Mouse (Mus musculus) adrenal gland, postnatal 36 days (tissue): ENCODE measurements at regions not wholly inside any gene's neighbourhood (a gene's known extent, or its start where the extent isn't known, plus 50 kb on each side); places are given as distances from the start of the nearest gene placed in this dataset.
"Not testable (repeated sequence)": the region's sequence is repeated elsewhere in the genome, so short reads cannot be mapped to it uniquely, and the experiment has no call there.

Source experiments
- DNase-seq, 2 experiments: peaks; one replicate each; pipeline ENCODE4 v3.0.0; 2021; ENCODE audit warnings: mixed read lengths in 1 of 2

DNA sequence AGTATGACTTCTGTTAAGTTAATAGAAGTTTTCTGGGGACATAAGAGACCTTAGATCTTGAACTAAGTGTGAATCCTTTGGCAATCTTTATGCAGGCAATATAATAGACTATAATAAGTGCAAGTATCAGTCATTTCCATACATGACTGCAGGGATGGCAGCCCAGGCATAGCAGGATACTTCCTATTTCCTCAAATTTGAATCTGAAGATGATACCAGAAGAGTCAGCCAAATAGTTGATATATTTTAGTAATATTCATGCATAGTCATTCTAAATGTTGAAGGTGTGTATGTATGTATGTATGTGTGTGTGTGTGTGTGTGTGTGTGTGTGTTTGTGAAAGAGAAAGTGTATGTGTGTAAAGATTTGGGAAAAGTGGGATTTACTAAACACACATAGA, 64.3 kb downstream of the Prl2c2 start:
- DNase-seq = not testable (repeated sequence)

DNA sequence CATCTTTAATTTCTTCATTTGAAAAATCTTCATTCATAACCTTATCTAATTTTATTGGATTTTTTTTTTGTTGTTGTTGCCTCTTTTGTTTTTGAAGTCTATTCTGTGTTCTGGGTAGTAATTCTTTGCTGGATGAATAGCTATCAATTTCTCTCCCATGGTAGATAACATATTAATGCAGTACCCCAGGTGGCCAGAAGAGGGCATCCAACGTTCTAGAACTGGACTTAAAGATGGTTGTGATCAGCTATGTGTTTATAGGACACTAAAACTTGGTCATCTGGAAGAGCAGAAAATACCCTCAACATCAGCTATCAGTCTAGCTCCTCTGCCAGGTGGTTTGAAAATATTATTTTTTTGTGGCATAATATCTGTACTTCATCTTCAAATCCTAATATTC, 70.1 kb downstream of the Prl2c2 start:
- peak in 1 of 2 experiments; percentile 8 for DNase-seq

GRCm38 (mm10) chr13:12931907-12932617, 73.1 kb downstream of the Prl2c2 start:
- DNase-seq = peak in 1 of 2 experiments; percentile 3

DNA sequence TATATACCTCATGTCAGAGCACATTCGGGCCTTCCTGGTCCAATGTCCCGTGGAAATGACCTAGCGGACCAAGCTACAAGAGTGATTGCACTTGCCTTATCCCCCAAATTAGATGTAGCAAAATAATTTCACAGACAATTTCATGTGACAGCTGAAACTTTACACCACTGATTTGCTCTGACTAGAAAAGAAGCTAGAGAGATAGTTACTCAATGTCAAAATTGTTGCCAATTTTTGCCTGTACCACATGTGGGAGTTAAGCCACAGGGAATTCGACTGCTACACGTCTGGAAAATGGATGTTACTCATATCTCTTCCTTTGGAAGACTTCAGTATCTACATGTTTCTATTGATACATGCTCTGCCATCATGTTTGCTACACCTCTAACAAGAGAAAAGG, 74.6 kb downstream of the Prl2c2 start:
- no peak for DNase-seq

GRCm38 (mm10) chr13:12929806-12930205, 75.4 kb downstream of the Prl2c2 start:
- DNase-seq = no peak

GRCm38 (mm10) chr13:12927587-12928345, 77.4 kb downstream of the Prl2c2 start:
- no peak for DNase-seq

DNA sequence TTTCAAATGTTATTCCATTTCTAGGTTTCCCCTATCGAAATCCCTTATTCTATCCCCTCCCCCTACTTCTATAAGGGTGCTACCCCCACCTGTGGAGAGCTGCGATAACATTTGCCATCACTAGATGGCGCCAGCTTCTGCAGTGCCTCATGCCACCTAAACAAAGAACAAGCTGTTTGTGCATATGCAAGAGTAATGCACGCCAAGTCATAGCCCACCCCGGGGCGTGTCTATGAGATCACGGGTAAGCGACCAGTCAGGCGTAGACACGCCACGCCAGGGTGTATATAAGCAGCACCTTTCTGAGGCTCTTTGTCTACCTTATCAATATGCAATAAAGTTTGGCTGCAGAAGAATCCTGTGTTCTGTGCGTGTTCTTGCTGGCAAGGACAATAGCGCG, 79.6 kb downstream of the Prl2c2 start:
- DNase-seq = no peak

GRCm38 (mm10) chr13:12912902-12913301, 92.3 kb downstream of the Prl2c2 start:
- DNase-seq = no peak

DNA sequence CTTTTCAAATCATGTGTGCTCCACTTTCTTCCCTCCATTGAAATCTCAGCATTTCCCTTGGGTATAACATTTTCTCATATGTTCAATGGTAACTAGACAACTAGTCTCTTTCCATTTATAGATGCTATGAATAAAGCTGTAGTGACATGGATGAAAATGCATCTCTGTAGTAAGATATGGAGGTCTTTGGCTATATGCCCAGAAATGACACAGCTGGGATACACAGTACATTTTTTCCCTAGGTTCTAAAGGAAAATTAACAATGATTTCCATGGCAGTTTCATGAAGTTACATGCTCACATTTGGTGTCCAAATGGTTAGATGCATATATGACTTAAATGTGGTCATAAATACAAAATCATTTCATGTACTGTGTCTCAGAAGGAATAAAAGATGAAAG, 99.0 kb downstream of the Prl2c2 start:
- no peak for DNase-seq

GRCm38 (mm10) chr13:12889631-12890030, 89.8 kb upstream of the Prl2c3 start:
- not testable (repeated sequence) for DNase-seq

GRCm38 (mm10) chr13:12879506-12879905, 79.6 kb upstream of the Prl2c3 start:
- not testable (repeated sequence) for DNase-seq

- DNase-seq = not testable (repeated sequence)
Measured at GRCm38 (mm10) chr13:12864946-12865345, 65.1 kb upstream of the Prl2c3 start.

GRCm38 (mm10) chr13:12864263-12864662, 64.4 kb upstream of the Prl2c3 start:
- DNase-seq = no peak

GRCm38 (mm10) chr13:12863542-12863941, 63.7 kb upstream of the Prl2c3 start:
- not testable (repeated sequence) for DNase-seq

DNA sequence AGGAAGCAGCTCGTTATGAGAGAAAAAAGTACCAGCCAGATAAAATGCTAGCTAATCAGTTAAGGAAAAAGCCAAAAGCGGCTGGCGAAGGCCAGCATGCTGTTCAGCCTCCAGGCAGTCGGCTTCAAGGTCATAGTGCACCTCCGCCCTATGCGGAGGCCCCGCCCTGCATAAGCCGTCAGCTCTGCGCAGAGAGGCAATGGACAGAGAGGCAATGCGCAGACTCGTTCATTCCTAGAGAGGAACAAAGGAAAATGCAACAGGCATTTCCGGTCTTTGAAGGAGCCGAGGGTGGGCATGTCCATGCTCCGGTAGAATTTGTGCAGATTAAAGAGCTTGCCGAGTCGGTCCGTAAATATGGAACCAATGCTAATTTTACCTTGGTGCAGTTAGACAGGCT, 61.1 kb upstream of the Prl2c3 start:
- DNase-seq = not testable (repeated sequence)

DNA sequence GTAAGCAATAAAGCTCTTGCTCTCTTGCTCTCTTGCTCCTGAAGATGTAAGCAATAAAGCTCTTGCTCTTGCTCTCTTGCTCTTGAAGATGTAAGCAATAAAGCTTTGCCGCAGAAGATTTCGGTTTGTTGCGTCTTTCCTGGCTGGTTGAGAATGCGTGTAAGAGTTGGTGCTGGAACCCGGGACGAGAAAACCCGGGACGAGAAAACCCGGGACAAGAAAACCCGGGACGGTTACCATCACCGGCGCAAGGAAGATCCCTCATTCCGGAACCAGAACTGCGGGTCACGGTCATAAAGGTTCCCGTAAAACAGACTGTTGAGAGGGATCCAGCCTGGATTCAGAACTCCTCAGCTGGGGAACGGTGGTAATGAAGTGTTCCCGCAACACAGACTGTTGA, 60.1 kb upstream of the Prl2c3 start:
- DNase-seq = not testable (repeated sequence)
